8 mouse cellular contexts compared by ENCODE assay signal in genomic region chr7:143756125-143757026, GRCm38 (mm10). TPM values are rescaled to one million over a fixed set of nuclear protein-coding genes. Genes with fewer than 3 reads are reported as not detected.
A peak's percentile ranks its signal among the peaks of the same experiment; 100 is the strongest.
DNase-seq lines count a peak whose midpoint lies in the region; ATAC-seq and TF ChIP-seq lines count a peak whose summit lies in the region.

Gene Osbpl5, minus strand, starts transcription at chr7:143756985.

- H3K9ac ChIP-seq in midbrain, postnatal 0 days (replicated peaks; ENCODE audit: low read length, poor library complexity, severe bottlenecking): 0 out of 2 replicates have a peak within 1 kb of the TSS, but pooled peaks have one; percentile 3

- H3K9me3 ChIP-seq in megakaryocyte, embryonic 14.5 days: no peaks in the 10 kb centered on the region
- no peaks in the 10 kb centered on the region for H3K9me3 ChIP-seq in midbrain, postnatal 0 days (ENCODE audit: low read length)

- no peak for TF ChIP-seq CTCF in midbrain, postnatal 0 days (IDR thresholded peaks at IDR 0.05)

- H3K4me3 ChIP-seq in megakaryocyte, embryonic 14.5 days (replicated peaks): peak within 1 kb of the TSS; percentile 89
- peak within 1 kb of the TSS; percentile 30 for H3K4me3 ChIP-seq in midbrain, postnatal 0 days (ENCODE audit: low read depth, low read length)

- H3K27me3 ChIP-seq in megakaryocyte, embryonic 14.5 days (replicated peaks): peaks cover 78% of the 10 kb centered on the region
- peaks cover 10% of the 10 kb centered on the region for H3K27me3 ChIP-seq in midbrain, postnatal 0 days (ENCODE audit: insufficient read depth, low read length)

- peaks cover 36% of the 10 kb centered on the region for H3K4me1 ChIP-seq in megakaryocyte, embryonic 14.5 days
- peaks cover 8% of the 10 kb centered on the region; the same call in 1 of the 2 replicates for H3K4me1 ChIP-seq in midbrain, postnatal 0 days (ENCODE audit: insufficient read depth, low read length)

- peak within 1 kb of the TSS; percentile 60 for H3K4me2 ChIP-seq in midbrain, postnatal 0 days (ENCODE audit: low read depth, low read length, poor library complexity, severe bottlenecking)

- ATAC-seq in megakaryocyte, adult 5-6 weeks (ENCODE audit: poor library complexity, severe bottlenecking): no peak
- ATAC-seq in midbrain, postnatal 0 days (ENCODE audit: low FRiP score): peak; percentile 21

- no peak within 1 kb of the TSS for H3K27ac ChIP-seq in midbrain, postnatal 0 days (ENCODE audit: low read depth, low read length)

- whole genome bisulfite sequencing in midbrain, postnatal 0 days: 25% methylated on average over 22 of the region's 22 CpGs

- no peaks in the 10 kb centered on the region for H3K36me3 ChIP-seq in megakaryocyte, embryonic 14.5 days (replicated peaks; ENCODE audit: low read length)
- no peaks in the 10 kb centered on the region for H3K36me3 ChIP-seq in midbrain, postnatal 0 days (ENCODE audit: insufficient read depth, low read length)

- peak; percentile 69 for DNase-seq in brain, adult 2 months (ENCODE audit: low read depth, low spot score)
- DNase-seq in heart, adult 8-10 months (ENCODE audit: low spot score): no peak
- no peak for DNase-seq in layer of hippocampus, postnatal 10 days (ENCODE audit: low spot score in 2 of 2)
- no peak for DNase-seq in midbrain, postnatal 0 days (ENCODE audit: low spot score)
- DNase-seq in natural killer cell, adult 2 months (ENCODE audit: low spot score in 2 of 2): no peak
- DNase-seq in ovary, postnatal 36 days (ENCODE audit: low spot score): no peak

RNA-seq across cellular contexts. Expression of gene Osbpl5, which starts in this region (rescaled TPM):
- polyA plus RNA-seq in megakaryocyte, embryonic 14.5 days (2012; ENCODE audit: insufficient read depth, low replicate concordance): 1.2 TPM in 1 of 2 replicates, not detected in the other
- total RNA-seq in megakaryocyte, adult 5-6 weeks (2015): 1.5 and 3.5 TPM in 2 replicates
- total RNA-seq in megakaryocyte, adult 5-6 weeks (2017): 1.5 and 8.3 TPM in 2 replicates
- 10 to 100 TPM; 17.1 to 29.4 (median 20.3) TPM for total RNA-seq in heart, adult 8-10 months (2022)
- total RNA-seq in layer of hippocampus, postnatal 10 days (2021): 10 to 100 TPM; 48.5 to 48.6 TPM
- total RNA-seq in midbrain, postnatal 0 days (2014; rRNA removed): 47.7 and 52.6 TPM in 2 replicates
- 26.7 and 30.2 TPM in 2 replicates for polyA plus RNA-seq in midbrain, postnatal 0 days (2015; fragmentation: Nextera tagmentation; extraction: Ambion mirVana)

Comparison
In these comparisons a context has a peak if more than half of its experiments do, and no peak if none do; other contexts are left out.
1. RNA of gene Osbpl5 (polyA plus RNA-seq): 26.7 to 30.2 TPM in midbrain, postnatal 0 days; 1.2 TPM in megakaryocyte, embryonic 14.5 days; every median in the first group is over 10 times any median in the second.